Comparison of ENCODE assay signal across 8 mouse cellular contexts in genomic region chr12:83920721-83921441, GRCm38 (mm10). TPM values are rescaled to one million over a fixed set of nuclear protein-coding genes. Genes with fewer than 3 reads are reported as not detected.
A peak's percentile ranks its signal among the peaks of the same experiment; 100 is the strongest.
DNase-seq lines count a peak whose midpoint lies in the region; ATAC-seq and TF ChIP-seq lines count a peak whose summit lies in the region.

No protein-coding gene starts in this region.

- intact Hi-C loops in heart, postnatal 14 days (cut with DNase I): loop anchor here (2.0 kb wide), 1 partner anchor 30 kb away; the partner anchor contains the start of gene Riox1

- in situ Hi-C loops in ES-E14 (cut with MboI; ENCODE audit: low sequenced_read_pairs in 2 of 2, unreplicated experiment in 2 of 2): no loop called here

- DNase-seq in heart, adult 8-10 months (ENCODE audit: low spot score): peak; percentile 24
- no peak for DNase-seq in heart, postnatal 14 days
- DNase-seq in ES-E14 (ENCODE audit: low read depth, low spot score): peak; percentile 21
- peak; percentile 56 for DNase-seq in embryo, embryonic 11 days
- DNase-seq in neural tube, embryonic 11.5 days (ENCODE audit: low spot score): peak; percentile 16

- H3K27ac ChIP-seq in ES-E14 (ENCODE audit: insufficient read depth, low read depth, low read length, poor library complexity, severe bottlenecking): no peak overlapping the region
- H3K27ac ChIP-seq in heart, embryonic 14.5 days (replicated peaks in 1 of 2; ENCODE audit: control insufficient read depth in 1 of 2, insufficient read depth in 1 of 2, low read depth in 2 of 2, low read length in 2 of 2): peak overlapping the region; percentile 85 to 94
- H3K27ac ChIP-seq in limb, embryonic 13.5 days: peak overlapping the region; percentile 89
- H3K27ac ChIP-seq in neural tube, embryonic 11.5 days (ENCODE audit: low read depth, low read length): peak overlapping the region; percentile 79; the same call in 1 of the 2 replicates

- H3K9me3 ChIP-seq in ES-E14 (ENCODE audit: control insufficient read depth, insufficient read depth, low read depth, low read length): no peaks in the 10 kb centered on the region
- H3K9me3 ChIP-seq in heart, embryonic 14.5 days (ENCODE audit: control insufficient read depth, low read length): no peaks in the 10 kb centered on the region
- no peaks in the 10 kb centered on the region for H3K9me3 ChIP-seq in limb, embryonic 13.5 days
- no peaks in the 10 kb centered on the region for H3K9me3 ChIP-seq in neural tube, embryonic 11.5 days (ENCODE audit: control insufficient read depth, low read length)

- H3K4me3 ChIP-seq in ES-E14 (ENCODE audit: insufficient read depth in 1 of 2, low read depth in 1 of 2, low read length in 2 of 2, poor library complexity in 1 of 2, severe bottlenecking in 1 of 2): peak overlapping the region; percentile 80 to 95
- H3K4me3 ChIP-seq in heart, embryonic 14.5 days (ENCODE audit: control insufficient read depth in 1 of 2, insufficient read depth in 1 of 2, low read depth in 1 of 2, low read length in 2 of 2): peak overlapping the region; percentile 92 to 99
- H3K4me3 ChIP-seq in limb, embryonic 13.5 days: peak overlapping the region; percentile 94
- peak overlapping the region; percentile 95 for H3K4me3 ChIP-seq in neural tube, embryonic 11.5 days (ENCODE audit: low read depth, low read length)

- H3K36me3 ChIP-seq in ES-E14 (ENCODE audit: control insufficient read depth, insufficient read depth, low read length, poor library complexity, severe bottlenecking): 0 out of 2 replicates have a peak, but pooled peaks cover 3% of the 10 kb centered on the region
- peaks cover 4% of the 10 kb centered on the region; the same call in 1 of the 2 replicates for H3K36me3 ChIP-seq in heart, embryonic 14.5 days (ENCODE audit: control insufficient read depth, insufficient read depth, low read length)
- H3K36me3 ChIP-seq in limb, embryonic 13.5 days: peaks cover 3% of the 10 kb centered on the region; the same call in 1 of the 2 replicates
- no peaks in the 10 kb centered on the region for H3K36me3 ChIP-seq in neural tube, embryonic 11.5 days (ENCODE audit: control insufficient read depth, insufficient read depth, low read length)

- no peaks in the 10 kb centered on the region; a peak in 2 of 4 replicates for H3K4me1 ChIP-seq in ES-E14 (ENCODE audit: control insufficient read depth in 2 of 2, insufficient read depth in 2 of 2, low read length in 2 of 2, poor library complexity in 1 of 2)
- H3K4me1 ChIP-seq in heart, embryonic 14.5 days (ENCODE audit: control insufficient read depth in 2 of 2, insufficient read depth in 2 of 2, low read length in 2 of 2): peaks cover 16 to 38% of the 10 kb centered on the region in 2 experiments
- peaks cover 34% of the 10 kb centered on the region for H3K4me1 ChIP-seq in limb, embryonic 13.5 days
- H3K4me1 ChIP-seq in neural tube, embryonic 11.5 days (ENCODE audit: control insufficient read depth, insufficient read depth, low read length): no peaks in the 10 kb centered on the region; the same call in 1 of the 2 replicates

- peak overlapping the region; percentile 81 for H3K9ac ChIP-seq in ES-E14 (ENCODE audit: insufficient read depth, low read depth, low read length, poor library complexity, severe bottlenecking)
- H3K9ac ChIP-seq in heart, embryonic 14.5 days (ENCODE audit: low read length): peak overlapping the region; percentile 96
- peak overlapping the region; percentile 94 for H3K9ac ChIP-seq in limb, embryonic 13.5 days
- H3K9ac ChIP-seq in neural tube, embryonic 11.5 days (ENCODE audit: low read length): peak overlapping the region; percentile 85

- peak overlapping the region; percentile 85 for H3K4me2 ChIP-seq in heart, embryonic 14.5 days (ENCODE audit: low read length)
- H3K4me2 ChIP-seq in limb, embryonic 13.5 days (replicated peaks): peak overlapping the region; percentile 86
- H3K4me2 ChIP-seq in neural tube, embryonic 11.5 days (ENCODE audit: low read depth): peak overlapping the region; percentile 70

- no peaks in the 10 kb centered on the region for H3K27me3 ChIP-seq in heart, embryonic 14.5 days (ENCODE audit: control insufficient read depth, insufficient read depth, low read length)
- no peaks in the 10 kb centered on the region for H3K27me3 ChIP-seq in limb, embryonic 13.5 days
- H3K27me3 ChIP-seq in neural tube, embryonic 11.5 days (ENCODE audit: control insufficient read depth, insufficient read depth, low read length): no peaks in the 10 kb centered on the region

- WGBS in heart, embryonic 14.5 days: 1% methylated on average over 31 of the region's 31 CpGs
- 1% methylated on average over 31 of the region's 31 CpGs for WGBS in limb, embryonic 13.5 days
- WGBS in neural tube, embryonic 11.5 days: 2% methylated on average over 29 of the region's 31 CpGs

- ATAC-seq in heart, embryonic 14.5 days (ENCODE audit: insufficient number of reproducible peaks, insufficient read depth, low FRiP score, low read depth): no peak
- no peak for ATAC-seq in limb, embryonic 13.5 days (ENCODE audit: low FRiP score, low read depth)
- no peak for ATAC-seq in neural tube, embryonic 11.5 days (ENCODE audit: insufficient read depth, low FRiP score, low TSS enrichment)
- ATAC-seq in frontal cortex, adult (ENCODE audit: low TSS enrichment): no peak

TF ChIP-seq in ES-E14, 5 proteins besides CTCF, POLR2A, EP300 and RAD21:
- TF ChIP-seq ZNF384 (IDR thresholded peaks at IDR 0.05; ENCODE audit: low read depth, low read length) (no peak), MAFK (IDR thresholded peaks at IDR 0.05; ENCODE audit: insufficient read depth, low read depth, low read length) (no peak), ZC3H11A (IDR thresholded peaks at IDR 0.05; ENCODE audit: borderline replicate concordance, low read depth, low read length) (no peak), HCFC1 (IDR thresholded peaks at IDR 0.05; ENCODE audit: borderline replicate concordance, insufficient read depth, low read length) (no peak), CHD2 (IDR thresholded peaks at IDR 0.05; ENCODE audit: low read depth, low read length) (no peak)

RNA-seq across cellular contexts. Expression of gene Numb, which starts 0.9 kb away (rescaled TPM):
- total RNA-seq in heart, adult 8-10 months (2022): 10 to 100 TPM; 27.6 to 36.5 (median 29.3) TPM
- 10 to 100 TPM; 37.2 to 38.0 TPM for total RNA-seq in heart, postnatal 14 days (2021)
- 17.2 and 18.2 TPM in 2 replicates for total RNA-seq in ES-E14 (2012; rRNA removed)
- 29.9 and 31.8 TPM in 2 replicates for polyA plus RNA-seq in heart, embryonic 14.5 days (2014; fragmentation: Nextera tagmentation; extraction: Ambion mirVana)
- polyA plus RNA-seq in limb, embryonic 13.5 days (2015; fragmentation: Nextera tagmentation; extraction: Ambion mirVana): 36.0 and 40.7 TPM in 2 replicates
- 27.1 and 30.8 TPM in 2 replicates for polyA plus RNA-seq in neural tube, embryonic 11.5 days (2014; fragmentation: Nextera tagmentation; extraction: Ambion mirVana)

RNA-seq across cellular contexts. Expression of gene Riox1, which starts 29.5 kb away (rescaled TPM):
- 1 to 10 TPM; 4.3 to 5.9 (median 4.7) TPM for total RNA-seq in heart, adult 8-10 months (2022)
- total RNA-seq in heart, postnatal 14 days (2021): 1 to 10 TPM; 5.0 to 5.9 TPM
- 22.6 and 24.9 TPM in 2 replicates for total RNA-seq in ES-E14 (2012; rRNA removed)
- polyA plus RNA-seq in heart, embryonic 14.5 days (2014; fragmentation: Nextera tagmentation; extraction: Ambion mirVana): 7.8 and 9.2 TPM in 2 replicates
- polyA plus RNA-seq in limb, embryonic 13.5 days (2015; fragmentation: Nextera tagmentation; extraction: Ambion mirVana): 11.2 and 11.7 TPM in 2 replicates
- 17.8 and 18.9 TPM in 2 replicates for polyA plus RNA-seq in neural tube, embryonic 11.5 days (2014; fragmentation: Nextera tagmentation; extraction: Ambion mirVana)

Comparison
In these comparisons a context has a peak if more than half of its experiments do, and no peak if none do; other contexts are left out.
1. DNase-seq: peak in heart, adult 8-10 months (single experiment), ES-E14 (single experiment), embryo, embryonic 11 days (single experiment) and neural tube, embryonic 11.5 days (single experiment); none in heart, postnatal 14 days (0 of 2).
2. Peak in every context shown above with its lines, with median percentiles within 50 percentile points of each other: H3K4me3 ChIP-seq, H3K9ac ChIP-seq and H3K4me2 ChIP-seq.